10 mouse cellular contexts compared by ENCODE assay signal in genomic region chr11:21997561-21998140, GRCm38 (mm10). TPM values are rescaled to one million over a fixed set of nuclear protein-coding genes. Genes with fewer than 3 reads are reported as not detected.
DNase-seq lines count a peak whose midpoint lies in the region; ATAC-seq lines count a peak whose summit lies in the region.
"Had no signal": no experiment of that assay in that cellular context is flagged by ENCODE, and none has a peak within 500 bp of the region (broad histone marks: within the 10 kb centered on the region; RNA-seq: fewer than 3 reads in every experiment).

No protein-coding gene starts in this region.

- no peaks in the 10 kb centered on the region for H3K9me3 ChIP-seq in heart, embryonic 14.5 days (ENCODE audit: control insufficient read depth, low read length)
- H3K9me3 ChIP-seq in midbrain, embryonic 12.5 days: no peaks in the 10 kb centered on the region
- H3K9me3 ChIP-seq: neural tube, embryonic 12.5 days had no signal

- peaks cover 68% of the 10 kb centered on the region for H3K27me3 ChIP-seq in heart, embryonic 14.5 days (ENCODE audit: control insufficient read depth, insufficient read depth, low read length)
- peaks cover 70% of the 10 kb centered on the region for H3K27me3 ChIP-seq in midbrain, embryonic 12.5 days

- intact Hi-C loops in left cerebral cortex, postnatal 25 days (cut with DNase I): no loop called here
- intact Hi-C loops in left cerebral cortex, postnatal 4 days (cut with DNase I): loop anchor here (5.0 kb wide), 1 partner anchor 200 kb away; no protein-coding TSS in a partner anchor

- H3K4me2 ChIP-seq in heart, embryonic 14.5 days (ENCODE audit: low read length): peak overlapping the region; percentile 56; the same call in 1 of the 2 replicates
- peak overlapping the region; percentile 83 for H3K4me2 ChIP-seq in midbrain, embryonic 12.5 days (replicated peaks)

- no peak overlapping the region for H3K9ac ChIP-seq in heart, embryonic 14.5 days (ENCODE audit: low read length)
- H3K9ac ChIP-seq in midbrain, embryonic 12.5 days (replicated peaks): peak overlapping the region; percentile 93
- H3K9ac ChIP-seq: neural tube, embryonic 12.5 days had no signal

- ATAC-seq in heart, embryonic 14.5 days (ENCODE audit: insufficient number of reproducible peaks, insufficient read depth, low FRiP score, low read depth): no peak
- no peak for ATAC-seq in midbrain, embryonic 12.5 days (ENCODE audit: low FRiP score, low read depth)

- no peaks in the 10 kb centered on the region for H3K36me3 ChIP-seq in heart, embryonic 14.5 days (ENCODE audit: control insufficient read depth, insufficient read depth, low read length)
- peaks cover 14% of the 10 kb centered on the region for H3K36me3 ChIP-seq in midbrain, embryonic 12.5 days
- H3K36me3 ChIP-seq: neural tube, embryonic 12.5 days had no signal

- no peak overlapping the region for H3K27ac ChIP-seq in heart, embryonic 14.5 days (replicated peaks in 1 of 2; ENCODE audit: control insufficient read depth in 1 of 2, insufficient read depth in 1 of 2, low read depth in 2 of 2, low read length in 2 of 2)
- H3K27ac ChIP-seq in midbrain, embryonic 12.5 days (replicated peaks): peak overlapping the region; percentile 96
- H3K27ac ChIP-seq: neural tube, embryonic 12.5 days had no signal

- no peak overlapping the region; a peak in 1 of 4 replicates for H3K4me3 ChIP-seq in heart, embryonic 14.5 days (ENCODE audit: control insufficient read depth in 1 of 2, insufficient read depth in 1 of 2, low read depth in 1 of 2, low read length in 2 of 2)
- H3K4me3 ChIP-seq in midbrain, embryonic 12.5 days: peak overlapping the region; percentile 79
- H3K4me3 ChIP-seq: erythroblast, embryonic 14.5 days had no signal

- 6% methylated on average over 20 of the region's 20 CpGs for WGBS in heart, embryonic 14.5 days
- 4% methylated on average over 20 of the region's 20 CpGs for WGBS in midbrain, embryonic 12.5 days

- H3K4me1 ChIP-seq in heart, embryonic 14.5 days (ENCODE audit: control insufficient read depth in 2 of 2, insufficient read depth in 2 of 2, low read length in 2 of 2): peaks cover 7 to 19% of the 10 kb centered on the region in 2 experiments; a peak in 3 of 4 replicates
- H3K4me1 ChIP-seq in midbrain, embryonic 12.5 days: peaks cover 62% of the 10 kb centered on the region

- DNase-seq in adrenal gland, adult 2 months: peak; percentile 13
- no peak for DNase-seq in adrenal gland, postnatal 14 days
- DNase-seq in left cerebral cortex, postnatal 25 days (ENCODE audit: low spot score in 2 of 2): peak; percentile 16 to 30
- DNase-seq in left cerebral cortex, postnatal 4 days: no peak
- DNase-seq in adrenal gland, postnatal 36 days: no peak
- DNase-seq in cerebellum, adult 8-10 months: no peak

RNA-seq across cellular contexts. Expression of gene Otx1, which starts 5.0 kb away (rescaled TPM):
- total RNA-seq in adrenal gland, adult 2 months (2021): not detected
- polyA plus RNA-seq in adrenal gland, adult 2 months (2012; rRNA removed): not detected in 2 replicates
- total RNA-seq in adrenal gland, postnatal 14 days (2021): not detected in 2 replicates
- total RNA-seq in left cerebral cortex, postnatal 25 days (2021): 1 to 10 TPM; 6.0 to 6.3 TPM
- total RNA-seq in left cerebral cortex, postnatal 4 days (2021): 10 to 100 TPM; 10.4 to 12.0 TPM
- polyA plus RNA-seq in heart, embryonic 14.5 days (2014; fragmentation: Nextera tagmentation; extraction: Ambion mirVana): 0.05 TPM in 1 of 2 replicates, not detected in the other
- 26.8 and 42.7 TPM in 2 replicates for polyA plus RNA-seq in midbrain, embryonic 12.5 days (2016; fragmentation: Nextera tagmentation; extraction: Ambion mirVana)
- not detected for total RNA-seq in adrenal gland, postnatal 36 days (2021)
- polyA plus RNA-seq: erythroblast, embryonic 14.5 days; neural tube, embryonic 12.5 days had no signal

Comparison
In these comparisons a context has a peak if more than half of its experiments do, and no peak if none do; other contexts are left out.
1. DNase-seq: peak in adrenal gland, adult 2 months (single experiment) and left cerebral cortex, postnatal 25 days (2 of 2); none in adrenal gland, postnatal 14 days (single experiment), left cerebral cortex, postnatal 4 days (single experiment), adrenal gland, postnatal 36 days (0 of 2) and cerebellum, adult 8-10 months (single experiment).